Mouse (Mus musculus): ENCODE data around the gene Fam78a. TPM values are rescaled to one million over a fixed set of nuclear protein-coding genes. Genes with fewer than 3 reads are reported as not detected.
"Not testable (repeated sequence)": the region's sequence is repeated elsewhere in the genome, so short reads cannot be mapped to it uniquely, and the experiment has no call there.

The Fam78a gene
- polyA plus RNA-seq, 1 experiment from 2014 or later, result 0.46 TPM

DNA sequence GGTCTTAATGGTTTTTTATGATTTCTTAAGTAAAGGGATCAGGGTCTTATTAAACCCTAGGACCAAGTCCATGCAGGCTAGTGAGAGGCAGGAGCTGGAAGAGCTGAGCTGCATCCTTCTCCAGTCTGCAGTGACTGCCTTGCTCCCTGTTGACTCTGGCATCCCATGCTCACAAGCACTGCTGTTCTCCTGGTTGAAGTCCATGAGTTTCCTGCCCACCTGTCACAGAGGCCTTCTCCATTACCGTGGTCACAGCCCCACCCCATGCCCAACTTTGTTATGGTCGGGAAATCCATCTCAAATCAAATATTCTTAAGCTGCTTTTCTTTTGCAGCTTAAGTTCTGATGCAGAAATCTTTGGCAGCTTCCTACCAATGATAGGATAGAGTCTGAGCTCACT is 43.6 kb downstream of the Fam78a start:
- DNase-seq (ENCODE audit: low spot score) (no peak), ATAC-seq (ENCODE audit: low FRiP score, low TSS enrichment) (no peak)
- Histone ChIP-seq H3K4me3 (ENCODE audit: low read depth, low read length) (no peak overlapping the region), H3K9ac (ENCODE audit: low read length) (no peak overlapping the region), H3K4me1 (replicated peaks; ENCODE audit: control insufficient read depth, insufficient read depth) (no peaks in the 10 kb centered on the region), H3K27me3 (ENCODE audit: control insufficient read depth, insufficient read depth, low read length) (no peaks in the 10 kb centered on the region), H3K4me2 (replicated peaks; ENCODE audit: low read depth) (no peak overlapping the region), H3K27ac (replicated peaks) (no peak overlapping the region), H3K9me3 (ENCODE audit: control insufficient read depth, low read length) (no peaks in the 10 kb centered on the region), H3K36me3 (ENCODE audit: control insufficient read depth, insufficient read depth, low read length) (peaks cover 23% of the 10 kb centered on the region)
- TF ChIP-seq CTCF (IDR thresholded peaks at IDR 0.05; ENCODE audit: low read depth), result no peak
- no peak for TF ChIP-seq EP300 (optimal IDR thresholded peaks at IDR 0.05)
- whole genome bisulfite sequencing, result 82% methylated on average over 2 of the region's 2 CpGs

DNA sequence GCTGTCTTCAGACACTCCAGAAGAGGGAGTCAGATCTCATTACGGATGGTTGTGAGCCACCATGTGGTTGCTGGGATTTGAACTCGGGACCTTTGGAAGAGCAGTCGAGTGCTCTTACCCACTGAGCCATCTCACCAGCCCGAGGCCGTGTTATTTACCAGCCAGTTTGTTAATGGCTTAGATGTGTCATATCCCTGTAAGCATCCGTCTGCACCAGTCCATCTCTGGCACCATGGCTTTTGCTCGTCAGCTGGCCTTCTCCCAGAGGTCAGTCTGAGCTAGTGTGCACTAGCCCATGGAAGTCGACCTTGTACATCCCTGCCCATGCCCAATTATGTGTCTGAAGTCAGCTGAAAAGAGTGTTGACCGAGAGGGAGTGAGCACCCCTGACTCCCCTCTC is 44.0 kb downstream of the Fam78a start:
- H3K9me3 ChIP-seq (ENCODE audit: control insufficient read depth, low read length); DNase-seq (ENCODE audit: low spot score); H3K4me1 ChIP-seq (replicated peaks; ENCODE audit: control insufficient read depth, insufficient read depth); H3K4me2 ChIP-seq (replicated peaks; ENCODE audit: low read depth); H3K9ac ChIP-seq (ENCODE audit: low read length); H3K27me3 ChIP-seq (ENCODE audit: control insufficient read depth, insufficient read depth, low read length); H3K4me3 ChIP-seq (ENCODE audit: low read depth, low read length); H3K27ac ChIP-seq (replicated peaks); ATAC-seq (ENCODE audit: low FRiP score, low TSS enrichment): not testable (repeated sequence)
- WGBS, result 93% methylated on average over 9 of the region's 9 CpGs
- H3K36me3 ChIP-seq (ENCODE audit: control insufficient read depth, insufficient read depth, low read length), result peaks cover 23% of the 10 kb centered on the region

DNA sequence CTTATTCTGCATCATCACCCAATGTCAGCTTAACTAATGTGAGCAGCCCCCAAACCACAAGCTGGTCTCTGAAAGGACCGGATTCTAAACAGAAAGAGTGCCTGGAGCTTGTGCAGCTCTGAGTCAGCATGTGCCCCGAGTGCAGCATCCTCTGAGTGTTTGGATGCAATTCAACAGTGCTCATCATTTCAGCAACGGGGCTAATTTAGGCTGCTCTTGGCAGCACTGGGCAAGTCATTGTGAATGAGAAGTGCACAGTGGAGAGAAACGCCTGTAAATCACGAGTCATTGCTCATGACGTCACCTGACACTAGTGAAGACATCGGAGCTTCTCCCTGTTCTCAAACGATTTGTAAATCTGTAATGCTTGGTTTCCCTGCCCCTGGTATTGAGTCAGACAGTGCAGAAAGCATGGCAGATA is 46.0 kb downstream of the Fam78a start:
- H3K9me3 ChIP-seq (ENCODE audit: control insufficient read depth, low read length), result no peaks in the 10 kb centered on the region
- H3K27ac ChIP-seq (replicated peaks), result no peak overlapping the region
- no peaks in the 10 kb centered on the region for H3K27me3 ChIP-seq (ENCODE audit: control insufficient read depth, insufficient read depth, low read length)
- no peak overlapping the region for H3K9ac ChIP-seq (ENCODE audit: low read length)
- no peak overlapping the region for H3K4me2 ChIP-seq (replicated peaks; ENCODE audit: low read depth)
- no peaks in the 10 kb centered on the region for H3K4me1 ChIP-seq (replicated peaks; ENCODE audit: control insufficient read depth, insufficient read depth)
- DNase-seq (ENCODE audit: low spot score), result no peak
- H3K4me3 ChIP-seq (ENCODE audit: low read depth, low read length), result no peak overlapping the region
- H3K36me3 ChIP-seq (ENCODE audit: control insufficient read depth, insufficient read depth, low read length), result peaks cover 32% of the 10 kb centered on the region
- no peak for ATAC-seq (ENCODE audit: low FRiP score, low TSS enrichment)
- 73% methylated on average over 8 of the region's 8 CpGs for WGBS
- TF ChIP-seq EP300 (optimal IDR thresholded peaks at IDR 0.05) (no peak), CTCF (IDR thresholded peaks at IDR 0.05; ENCODE audit: low read depth) (no peak)

DNA sequence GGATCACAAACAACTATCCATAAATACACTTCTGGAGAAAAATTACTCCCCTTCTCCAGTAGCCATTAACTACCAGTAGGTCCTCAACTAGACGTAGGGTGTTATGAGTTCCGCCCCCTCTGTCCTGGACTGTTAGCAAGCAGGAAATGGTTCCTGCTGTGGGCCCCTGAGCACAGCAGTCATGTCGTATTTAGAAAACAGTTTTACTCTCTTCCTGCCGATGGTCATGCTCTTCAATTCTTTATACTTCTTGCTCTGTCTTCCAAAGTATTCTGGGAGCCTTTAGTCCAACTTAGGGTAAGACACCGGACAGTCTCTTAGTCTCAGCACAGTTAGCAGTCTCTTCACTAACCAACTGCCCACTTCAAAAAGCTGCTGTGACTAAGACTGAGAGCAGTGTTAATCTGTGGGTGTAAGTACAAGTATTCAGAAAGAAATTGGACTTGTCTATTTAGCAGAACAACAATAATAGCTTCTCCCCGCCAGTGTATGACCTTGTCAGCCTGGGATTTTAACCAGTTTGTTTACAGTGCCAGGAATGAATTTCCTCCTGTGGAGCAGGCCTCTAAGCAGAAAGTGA is 47.3 kb downstream of the Fam78a start:
- H3K4me3 ChIP-seq (ENCODE audit: low read depth, low read length), result no peak overlapping the region
- H3K4me1 ChIP-seq (replicated peaks; ENCODE audit: control insufficient read depth, insufficient read depth), result no peaks in the 10 kb centered on the region
- TF ChIP-seq CTCF (IDR thresholded peaks at IDR 0.05; ENCODE audit: low read depth), result no peak
- no peak for TF ChIP-seq EP300 (optimal IDR thresholded peaks at IDR 0.05)
- peaks cover 37% of the 10 kb centered on the region for H3K36me3 ChIP-seq (ENCODE audit: control insufficient read depth, insufficient read depth, low read length)
- no peak for ATAC-seq (ENCODE audit: low FRiP score, low TSS enrichment)
- WGBS, result 61% methylated on average over 6 of the region's 6 CpGs
- H3K27ac ChIP-seq (replicated peaks), result no peak overlapping the region
- H3K9ac ChIP-seq (ENCODE audit: low read length), result no peak overlapping the region
- no peak for DNase-seq (ENCODE audit: low spot score)
- H3K4me2 ChIP-seq (replicated peaks; ENCODE audit: low read depth), result no peak overlapping the region
- H3K27me3 ChIP-seq (ENCODE audit: control insufficient read depth, insufficient read depth, low read length), result no peaks in the 10 kb centered on the region
- no peaks in the 10 kb centered on the region for H3K9me3 ChIP-seq (ENCODE audit: control insufficient read depth, low read length)

DNA sequence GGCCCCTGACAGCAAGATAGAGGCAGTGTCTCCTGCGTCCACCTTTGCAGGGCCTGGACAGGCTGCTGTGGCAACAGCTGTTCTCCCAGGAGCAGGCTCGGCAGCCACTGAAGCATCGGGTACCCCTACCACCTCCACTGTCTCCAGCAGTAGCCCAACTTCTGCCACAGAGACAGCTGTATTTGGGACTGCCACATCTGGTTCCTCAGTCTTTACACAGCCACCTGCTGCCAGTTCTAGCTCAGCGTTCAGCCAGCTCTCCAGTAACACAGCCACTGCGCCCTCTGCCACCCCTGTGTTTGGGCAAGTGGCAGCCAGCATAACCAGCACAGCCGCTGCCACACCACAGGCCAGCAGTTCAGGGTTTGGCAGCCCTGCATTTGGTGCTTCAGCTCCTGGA is 50.5 kb downstream of the Fam78a start:
- 86% methylated on average over 6 of the region's 6 CpGs for WGBS
- H3K36me3 ChIP-seq (ENCODE audit: control insufficient read depth, insufficient read depth, low read length), result peaks cover 37% of the 10 kb centered on the region
- no peak for ATAC-seq (ENCODE audit: low FRiP score, low TSS enrichment)

DNA sequence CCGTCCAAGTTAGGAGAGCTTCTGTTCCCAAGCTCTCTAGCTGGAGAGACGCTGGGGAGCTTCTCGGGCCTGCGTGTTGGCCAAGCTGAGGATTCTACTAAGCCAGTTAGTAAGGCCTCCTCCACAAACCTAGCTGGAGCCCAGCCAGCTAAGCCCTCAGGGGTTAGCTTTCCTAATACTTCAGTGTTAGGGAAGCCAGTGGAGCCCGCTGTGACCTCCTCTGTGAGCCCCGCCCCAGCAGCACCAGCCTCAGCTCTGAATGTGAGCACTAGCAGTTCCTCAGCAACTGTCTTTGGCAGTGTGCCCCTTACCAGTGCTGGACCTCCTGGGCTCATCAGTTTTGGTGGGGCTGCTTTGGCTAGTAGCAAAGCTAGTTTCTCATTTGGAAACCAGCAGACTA is 51.2 kb downstream of the Fam78a start:
- H3K9me3 ChIP-seq (ENCODE audit: control insufficient read depth, low read length), result no peaks in the 10 kb centered on the region
- no peaks in the 10 kb centered on the region for H3K27me3 ChIP-seq (ENCODE audit: control insufficient read depth, insufficient read depth, low read length)
- no peak overlapping the region for H3K9ac ChIP-seq (ENCODE audit: low read length)
- H3K4me3 ChIP-seq (ENCODE audit: low read depth, low read length), result no peak overlapping the region
- no peak overlapping the region for H3K27ac ChIP-seq (replicated peaks)
- peaks cover 39% of the 10 kb centered on the region for H3K36me3 ChIP-seq (ENCODE audit: control insufficient read depth, insufficient read depth, low read length)
- TF ChIP-seq EP300 (optimal IDR thresholded peaks at IDR 0.05) (no peak), CTCF (IDR thresholded peaks at IDR 0.05; ENCODE audit: low read depth) (no peak)
- 85% methylated on average over 6 of the region's 6 CpGs for WGBS
- ATAC-seq (ENCODE audit: low FRiP score, low TSS enrichment) (no peak), DNase-seq (ENCODE audit: low spot score) (no peak)
- no peak overlapping the region for H3K4me2 ChIP-seq (replicated peaks; ENCODE audit: low read depth)
- no peaks in the 10 kb centered on the region for H3K4me1 ChIP-seq (replicated peaks; ENCODE audit: control insufficient read depth, insufficient read depth)

More for the DNA sequence above, 50.5 kb downstream of the Fam78a start:
- no peaks in the 10 kb centered on the region for H3K4me1 ChIP-seq (replicated peaks; ENCODE audit: control insufficient read depth, insufficient read depth)
- no peak overlapping the region for H3K9ac ChIP-seq (ENCODE audit: low read length)
- H3K9me3 ChIP-seq (ENCODE audit: control insufficient read depth, low read length), result no peaks in the 10 kb centered on the region
- no peak overlapping the region for H3K4me3 ChIP-seq (ENCODE audit: low read depth, low read length)
- H3K27me3 ChIP-seq (ENCODE audit: control insufficient read depth, insufficient read depth, low read length), result no peaks in the 10 kb centered on the region
- no peak overlapping the region for H3K27ac ChIP-seq (replicated peaks)
- no peak for TF ChIP-seq CTCF (IDR thresholded peaks at IDR 0.05; ENCODE audit: low read depth)
- TF ChIP-seq EP300 (optimal IDR thresholded peaks at IDR 0.05), result no peak
- no peak for DNase-seq (ENCODE audit: low spot score)
- no peak overlapping the region for H3K4me2 ChIP-seq (replicated peaks; ENCODE audit: low read depth)
